Mouse (Mus musculus): Measurements from ENCODE around the gene Syt17.
A peak's percentile ranks its signal among the peaks of the same experiment; 100 is the strongest.

Gene Syt17

DNA sequence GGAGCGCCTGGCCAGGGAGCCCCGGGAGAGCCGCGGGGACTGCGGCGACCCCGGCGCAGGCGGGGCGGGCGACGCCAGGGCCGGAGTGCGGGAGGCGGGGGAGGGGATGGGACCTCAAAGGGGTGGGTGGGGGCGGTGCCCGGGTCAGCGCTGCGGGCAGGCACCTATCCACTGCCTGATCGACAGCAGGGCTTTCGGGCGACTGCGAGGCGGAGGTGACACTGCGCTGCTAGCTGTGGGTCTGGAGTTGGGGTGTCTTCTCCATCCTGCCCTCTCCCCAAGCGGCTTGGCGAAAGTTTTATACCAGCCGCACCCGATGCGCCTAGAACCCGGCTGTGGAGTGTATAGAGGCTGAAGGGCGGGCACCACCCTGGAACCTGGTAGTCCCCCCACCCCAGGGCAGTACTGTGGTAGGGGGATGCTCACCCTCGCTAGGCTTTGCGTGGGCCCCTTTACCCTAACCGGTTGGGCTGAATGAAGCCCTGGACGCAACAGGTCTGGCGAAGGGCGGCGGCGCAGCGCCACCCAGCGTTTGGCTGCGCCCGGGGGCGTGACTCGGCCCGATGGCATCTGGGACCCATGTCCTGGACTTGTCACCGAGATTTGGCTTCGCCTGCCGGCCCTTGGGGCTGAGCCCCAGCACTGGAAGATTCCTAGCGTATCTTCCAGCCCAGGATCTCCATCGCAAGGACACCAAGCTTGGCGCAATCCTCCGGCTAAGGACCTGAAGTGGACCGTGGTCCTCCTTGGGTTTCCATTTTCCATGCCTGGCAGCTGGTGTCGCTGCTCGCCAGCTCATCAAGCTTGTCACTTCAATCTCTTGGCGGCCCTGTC, at the start of gene Syt17:
TSS of gene Syt17 (minus strand) at position 89 of the 834 bp plus-strand sequence.
- DNase-seq (ENCODE audit: low spot score), result peak; percentile 20

DNA sequence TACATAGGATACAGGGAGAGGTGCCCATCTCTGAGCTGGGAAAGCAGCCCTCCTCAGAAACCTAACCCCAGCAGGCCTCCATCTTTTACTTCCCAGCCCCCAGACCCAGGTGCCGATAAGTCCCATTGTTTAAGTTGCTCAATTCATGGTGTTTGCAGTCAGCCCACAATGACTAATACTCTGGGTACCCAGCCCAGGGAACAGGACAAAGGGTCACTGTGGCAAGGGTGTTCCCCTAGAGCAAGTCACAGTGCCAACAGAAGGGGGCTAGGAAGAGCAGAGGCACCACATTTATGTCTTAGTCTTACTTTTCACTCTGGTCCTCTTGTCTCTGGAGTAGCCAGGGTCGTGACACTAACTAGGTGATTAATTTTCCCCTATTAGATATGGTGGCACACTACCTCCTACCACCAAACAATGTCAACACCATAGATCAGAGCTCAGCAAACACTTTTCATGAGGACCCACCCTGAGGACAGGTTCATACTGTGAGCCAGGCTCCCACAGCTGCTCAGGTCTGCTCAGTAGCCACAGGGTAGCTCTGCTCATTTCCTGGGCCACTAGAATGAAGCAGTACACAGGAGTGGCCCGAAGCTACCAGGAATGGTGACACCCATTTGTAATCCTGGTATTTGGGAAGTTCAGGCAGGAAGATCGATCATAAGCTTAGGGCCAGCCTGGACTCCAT, 47.0 kb upstream of the Syt17 start:
- DNase-seq (ENCODE audit: low spot score), result no peak

DNA sequence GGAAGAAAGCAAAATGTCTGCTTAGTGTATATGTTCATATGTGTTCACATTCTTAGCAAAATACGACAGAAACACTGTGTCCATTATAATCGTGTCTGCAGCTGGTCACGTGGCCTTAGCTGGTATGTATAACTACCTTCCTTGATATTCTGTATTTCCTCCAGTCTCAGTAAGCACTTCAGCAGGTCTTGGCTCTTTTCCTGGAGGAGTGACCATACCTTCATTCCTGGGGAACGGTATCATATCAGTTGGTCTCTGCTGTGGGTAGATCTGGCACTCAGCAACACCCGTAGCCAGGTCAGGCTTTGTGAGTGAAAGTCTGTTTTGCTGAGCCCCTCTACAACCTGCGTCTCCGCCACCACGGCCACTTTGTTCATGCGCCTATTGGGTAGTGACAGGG, 45.9 kb upstream of the Syt17 start:
- DNase-seq (ENCODE audit: low spot score), result no peak

DNA sequence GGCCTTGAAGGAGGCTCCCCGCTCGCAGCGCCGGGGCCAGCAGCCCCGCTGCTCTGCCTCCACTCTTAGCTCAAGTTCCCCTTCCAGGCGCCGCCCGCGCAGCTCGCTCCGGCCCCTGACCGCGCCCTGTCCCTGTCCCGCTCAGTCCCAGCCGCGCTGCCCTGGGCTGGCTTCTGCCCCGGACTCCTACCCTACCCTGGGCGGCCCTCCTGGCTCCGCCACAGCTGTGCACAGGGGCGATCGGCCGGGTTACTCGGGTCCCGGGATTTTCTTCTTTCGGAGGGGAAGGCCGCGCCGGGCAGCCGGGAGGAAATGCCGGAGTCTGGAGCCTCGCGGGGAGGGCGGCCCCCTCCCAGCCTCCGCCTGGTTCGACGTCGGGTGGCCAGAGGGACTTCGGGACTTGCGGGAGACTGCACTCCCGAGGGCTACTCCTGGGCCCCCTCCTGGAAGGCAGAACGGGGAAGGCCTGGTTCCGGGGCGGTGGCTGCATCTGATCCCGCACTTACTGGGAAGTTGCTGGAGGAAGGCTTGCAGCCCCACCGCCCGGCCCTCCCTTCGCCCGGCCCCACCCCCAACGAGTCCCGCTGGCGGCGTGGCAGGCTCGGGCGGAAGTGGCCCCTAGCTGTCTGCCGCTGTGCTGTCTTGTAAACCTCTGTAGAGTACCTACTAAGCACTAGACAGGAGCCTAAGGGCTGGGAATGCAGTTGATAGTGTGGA, 43.6 kb upstream of the Syt17 start, which contains the start of gene Itpripl2:
TSS of gene Itpripl2 (minus strand) at position 545 of the 717 bp plus-strand sequence.
- DNase-seq (ENCODE audit: low spot score), result peak; percentile 73

DNA sequence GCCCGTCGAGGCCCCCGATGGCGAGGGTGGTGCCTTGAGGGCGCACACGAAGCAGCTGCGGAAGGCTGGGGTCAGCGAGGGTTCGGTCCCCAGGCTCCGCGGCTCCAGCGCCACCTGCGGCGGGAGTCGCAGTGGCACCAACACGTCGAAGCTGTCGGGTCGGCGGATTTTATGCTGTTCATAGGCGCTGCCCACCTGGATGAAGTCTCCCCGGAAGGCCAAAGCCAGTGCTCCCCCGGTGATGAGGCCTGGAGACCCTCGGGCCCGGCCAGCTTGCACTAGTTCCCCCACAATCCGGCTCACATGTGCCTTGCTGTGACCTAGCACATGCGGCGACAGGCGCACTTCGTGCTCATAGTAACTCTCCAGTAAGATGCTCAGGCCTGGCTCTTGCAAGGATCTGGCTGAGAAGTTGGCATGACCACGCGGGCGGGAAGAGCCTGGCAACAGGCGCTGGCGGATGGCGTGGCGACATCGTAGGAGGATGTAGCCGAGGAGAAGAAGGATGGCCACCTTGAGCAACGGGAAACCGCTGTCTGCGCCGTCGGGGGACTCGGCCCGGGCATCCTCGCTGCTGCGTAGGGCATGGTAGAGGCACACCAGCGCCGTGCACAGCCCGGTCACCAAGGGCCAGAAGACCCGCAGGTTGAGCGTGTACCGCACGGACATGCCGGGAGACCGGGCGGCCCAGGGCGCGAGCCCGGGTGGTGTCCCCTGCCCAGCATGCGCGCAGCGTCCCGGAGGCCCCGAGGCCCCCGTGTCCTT, 42.8 kb upstream of the Syt17 start:
- no peak for DNase-seq (ENCODE audit: low spot score)

DNA sequence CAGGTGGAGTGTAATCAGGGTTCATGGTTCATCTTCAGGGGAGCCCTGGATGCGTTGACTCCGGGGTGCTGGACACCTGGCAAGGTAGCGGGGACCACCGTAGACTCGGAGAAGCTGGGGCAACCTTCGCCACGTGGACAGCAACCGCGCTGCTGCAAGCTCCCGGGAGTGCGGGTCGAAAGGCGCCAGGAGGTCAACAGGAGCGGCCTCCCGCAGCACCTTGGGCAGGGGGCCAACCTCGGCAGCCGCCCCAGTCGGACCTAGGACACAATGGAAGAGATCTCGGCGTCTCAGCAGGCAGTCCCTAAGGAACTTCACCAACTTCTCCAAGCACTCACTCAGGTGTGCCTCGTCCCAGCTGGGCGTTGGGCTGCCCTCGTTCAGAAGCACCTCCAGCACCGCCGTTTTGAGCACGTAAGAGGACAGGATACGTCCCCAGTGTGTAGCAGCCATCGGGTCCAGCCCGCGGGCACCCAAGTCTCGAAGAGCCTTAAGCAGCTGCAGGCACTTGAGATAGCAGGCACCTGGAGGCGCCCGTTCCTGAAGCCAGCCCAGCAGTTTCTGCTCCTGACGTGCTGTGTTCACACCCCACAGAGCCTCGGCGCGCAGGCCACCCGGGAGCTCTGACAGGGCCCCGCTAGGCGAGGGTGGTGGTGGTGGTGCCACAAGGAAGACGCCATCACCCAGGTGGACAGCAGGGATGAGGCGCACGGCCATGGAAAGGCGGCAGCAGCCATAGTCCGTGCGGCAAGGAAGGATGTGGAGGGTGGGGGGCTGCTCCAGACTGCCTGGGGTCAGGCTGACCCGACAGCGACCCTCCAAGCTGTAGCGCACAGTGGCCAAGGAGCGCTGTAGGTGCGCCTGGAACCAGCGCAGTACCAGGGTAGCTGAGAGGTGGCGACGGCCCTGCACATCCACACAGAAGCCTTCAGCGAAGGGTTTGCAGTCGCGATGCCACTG, 42.0 kb upstream of the Syt17 start:
- no peak for DNase-seq (ENCODE audit: low spot score)

DNA sequence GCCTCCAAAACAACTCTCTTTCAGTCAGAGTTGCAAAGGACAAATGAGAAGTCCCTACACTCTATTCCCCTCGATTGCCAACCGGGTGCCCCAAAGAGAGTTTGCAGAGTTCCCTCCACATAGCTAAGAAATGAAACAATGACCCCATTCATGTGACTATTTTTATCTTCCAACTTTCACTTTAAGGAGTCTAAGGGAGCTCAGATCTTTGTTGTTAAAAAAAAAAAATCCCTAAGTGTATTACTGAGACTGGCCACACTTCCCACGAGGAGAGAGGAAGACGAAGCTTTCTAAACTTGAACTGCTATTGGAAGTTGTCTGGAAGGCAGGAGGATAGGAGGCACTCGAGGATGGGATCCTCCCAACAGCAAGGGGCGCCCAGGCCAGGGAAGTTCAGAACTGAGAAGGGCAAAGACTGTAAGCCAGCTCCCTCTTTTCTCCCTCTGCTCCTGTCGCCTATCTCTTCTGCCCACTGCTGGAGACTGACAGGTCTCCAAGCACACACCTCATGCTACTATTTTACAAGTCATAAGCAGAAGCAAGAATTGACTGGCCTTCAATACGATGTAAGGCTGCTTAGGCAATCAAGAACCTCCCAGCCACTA, 40.1 kb upstream of the Syt17 start:
- no peak for DNase-seq (ENCODE audit: low spot score)

DNA sequence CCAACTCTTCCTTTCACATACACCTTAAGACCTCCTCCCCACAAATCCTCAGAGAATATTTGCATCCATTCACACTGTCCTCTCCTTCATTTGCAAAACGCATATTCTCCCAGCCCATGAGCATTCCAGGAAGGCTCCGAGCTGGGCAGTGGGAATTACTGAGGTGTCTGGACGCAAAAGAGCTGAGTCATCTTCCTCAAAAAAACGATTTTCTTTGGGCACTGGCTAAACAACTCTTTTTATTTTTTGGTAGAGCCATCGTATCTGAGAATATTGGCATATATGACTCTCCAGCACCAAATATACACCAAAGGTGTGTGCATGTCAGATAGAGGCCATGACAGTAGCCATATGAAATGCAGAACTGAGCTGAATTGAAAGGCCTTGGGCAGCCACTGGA, 38.9 kb upstream of the Syt17 start:
- no peak for DNase-seq (ENCODE audit: low spot score)

DNA sequence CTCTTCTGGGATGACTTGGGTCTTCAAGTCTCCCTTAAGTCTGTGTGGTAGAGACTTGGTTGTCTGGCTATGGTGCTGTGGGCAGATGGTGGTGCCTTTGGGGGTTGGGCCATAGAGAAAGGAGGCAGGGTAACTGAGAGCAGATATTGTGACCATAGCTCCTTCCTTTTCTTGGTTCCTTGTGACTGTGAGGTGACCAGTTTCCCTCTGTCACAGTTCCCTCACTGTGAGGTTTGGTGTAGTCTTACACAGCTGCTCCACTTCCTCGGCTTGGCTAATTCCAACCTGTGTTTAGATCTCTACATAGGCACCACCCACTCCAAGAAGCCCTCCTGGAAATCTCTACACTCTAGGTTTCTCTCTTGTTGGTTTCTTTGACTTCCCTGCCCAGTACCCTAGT, 36.0 kb upstream of the Syt17 start:
- no peak for DNase-seq (ENCODE audit: low spot score)

DNA sequence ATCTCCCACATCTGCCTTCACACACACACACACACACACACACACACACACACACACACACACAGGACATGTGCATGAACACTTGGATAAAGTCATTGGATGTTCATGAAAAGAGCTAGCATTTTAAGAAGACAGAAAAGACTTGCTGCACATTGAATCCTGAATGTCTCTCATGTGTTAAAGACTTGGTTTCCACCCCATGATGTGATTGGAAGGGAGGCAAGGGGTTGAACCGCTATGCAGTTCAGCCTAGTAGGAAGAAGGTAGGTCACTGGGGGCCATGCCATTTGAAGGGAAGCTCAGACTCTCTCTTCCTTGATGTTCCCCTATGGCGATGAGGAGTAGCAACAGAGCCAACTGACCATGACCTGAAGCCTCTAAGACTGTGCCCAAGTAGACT, 34.0 kb upstream of the Syt17 start:
- DNase-seq (ENCODE audit: low spot score), result no peak

DNA sequence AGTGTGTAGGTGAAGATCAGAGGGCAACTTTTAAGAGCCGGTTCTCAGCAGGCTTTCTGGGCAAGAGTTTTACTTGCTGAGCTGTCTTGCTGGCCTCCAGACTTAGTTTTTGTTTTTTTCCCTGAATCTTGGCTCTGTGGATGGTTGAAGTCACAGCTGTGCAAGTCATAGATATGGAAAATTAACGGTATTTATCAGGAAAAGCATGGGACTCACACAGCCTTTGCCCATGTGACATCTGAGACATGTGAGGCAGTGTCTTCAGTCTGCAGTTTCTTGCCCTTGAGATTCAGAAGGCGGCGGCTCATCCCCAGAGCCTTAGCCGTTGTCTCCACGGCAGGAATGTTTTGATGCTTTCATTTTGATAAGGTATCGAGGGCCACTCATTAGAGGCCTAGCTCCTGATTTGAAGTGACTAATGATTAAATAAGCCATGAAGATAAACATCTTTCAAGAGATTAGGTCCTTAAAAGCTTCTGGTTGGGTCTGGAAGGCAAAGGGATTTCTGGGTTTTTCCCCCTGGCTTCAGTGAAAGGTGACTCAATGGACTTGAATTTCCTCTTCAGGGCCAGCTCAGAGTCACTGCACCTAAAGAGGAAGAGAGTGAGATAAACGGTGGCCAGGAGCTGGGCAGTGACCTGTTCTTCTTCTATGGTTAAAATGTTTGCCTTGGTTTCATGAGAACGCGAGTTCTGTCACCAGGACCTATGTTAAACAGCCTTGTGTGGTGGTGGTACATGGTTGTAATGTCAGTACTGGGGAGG, 33.2 kb upstream of the Syt17 start:
- no peak for DNase-seq (ENCODE audit: low spot score)

DNA sequence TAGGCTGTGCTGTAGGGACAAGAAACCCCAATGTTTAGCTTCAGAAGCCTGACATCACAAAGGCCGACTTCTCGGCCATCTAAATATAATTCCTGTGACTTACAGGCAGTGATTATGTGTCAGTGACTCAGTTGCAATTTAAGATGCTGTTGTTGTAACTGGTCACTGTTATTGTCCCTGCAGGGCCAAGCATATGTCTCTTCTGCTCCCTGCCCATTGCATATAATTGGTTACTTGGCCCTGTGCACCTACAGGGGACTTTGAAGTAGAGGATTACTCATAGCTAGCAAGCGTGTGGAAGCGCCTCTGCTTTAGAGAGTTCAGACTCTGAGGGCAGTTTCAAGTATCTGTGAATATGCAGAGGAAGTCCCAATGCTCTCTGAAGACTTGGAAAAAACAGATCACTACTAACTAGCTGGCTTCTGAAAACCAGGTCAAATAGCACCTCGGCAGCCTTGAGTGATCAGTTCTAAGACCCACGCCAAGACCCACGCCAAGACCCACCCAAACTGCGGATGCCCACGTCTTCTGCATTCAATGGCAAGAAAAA, 32.2 kb upstream of the Syt17 start:
- DNase-seq (ENCODE audit: low spot score), result no peak

DNA sequence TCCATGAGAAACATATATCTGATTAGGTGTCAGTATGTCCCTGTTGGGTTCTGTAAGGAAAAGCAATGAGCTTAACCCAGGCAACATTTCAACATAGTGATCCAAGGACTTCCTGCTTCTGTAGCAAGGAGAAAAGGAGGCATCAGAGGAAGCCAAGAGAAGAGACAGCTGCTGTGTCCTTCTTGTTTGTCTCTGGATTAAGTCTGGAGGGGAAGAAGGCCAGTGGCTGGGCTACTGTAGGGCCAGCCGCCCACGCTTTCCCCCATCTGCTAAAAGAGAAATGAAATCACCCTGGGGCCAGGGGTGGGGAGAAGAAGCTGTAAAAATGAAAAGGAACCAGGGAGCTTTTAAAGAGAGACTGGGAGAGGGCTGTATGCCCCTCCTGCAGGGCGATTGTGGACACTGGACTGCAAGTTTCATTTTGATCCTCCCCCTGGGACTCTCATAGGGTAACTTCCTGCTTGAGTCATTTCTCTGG, 30.9 kb upstream of the Syt17 start:
- peak; percentile 33 for DNase-seq (ENCODE audit: low spot score)

DNA sequence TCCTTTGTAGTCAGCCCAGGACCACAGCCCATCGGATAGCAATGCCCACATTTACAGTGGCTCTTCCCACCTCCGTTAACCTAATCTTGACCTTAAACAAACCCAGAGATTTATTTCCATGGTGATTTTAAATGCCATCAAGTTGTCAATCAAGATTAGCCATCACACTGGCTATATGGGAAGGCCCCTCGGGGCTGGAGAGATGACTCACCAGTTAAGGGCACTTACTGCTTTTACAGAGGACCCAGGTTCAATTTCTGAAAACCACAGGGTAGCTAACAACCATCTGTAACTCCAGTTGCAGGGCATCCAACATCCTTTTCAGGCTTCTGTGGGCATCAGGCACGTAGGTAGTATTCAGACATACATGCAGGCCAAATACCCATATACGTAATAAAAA, 28.4 kb upstream of the Syt17 start:
- DNase-seq (ENCODE audit: low spot score), result no peak

DNA sequence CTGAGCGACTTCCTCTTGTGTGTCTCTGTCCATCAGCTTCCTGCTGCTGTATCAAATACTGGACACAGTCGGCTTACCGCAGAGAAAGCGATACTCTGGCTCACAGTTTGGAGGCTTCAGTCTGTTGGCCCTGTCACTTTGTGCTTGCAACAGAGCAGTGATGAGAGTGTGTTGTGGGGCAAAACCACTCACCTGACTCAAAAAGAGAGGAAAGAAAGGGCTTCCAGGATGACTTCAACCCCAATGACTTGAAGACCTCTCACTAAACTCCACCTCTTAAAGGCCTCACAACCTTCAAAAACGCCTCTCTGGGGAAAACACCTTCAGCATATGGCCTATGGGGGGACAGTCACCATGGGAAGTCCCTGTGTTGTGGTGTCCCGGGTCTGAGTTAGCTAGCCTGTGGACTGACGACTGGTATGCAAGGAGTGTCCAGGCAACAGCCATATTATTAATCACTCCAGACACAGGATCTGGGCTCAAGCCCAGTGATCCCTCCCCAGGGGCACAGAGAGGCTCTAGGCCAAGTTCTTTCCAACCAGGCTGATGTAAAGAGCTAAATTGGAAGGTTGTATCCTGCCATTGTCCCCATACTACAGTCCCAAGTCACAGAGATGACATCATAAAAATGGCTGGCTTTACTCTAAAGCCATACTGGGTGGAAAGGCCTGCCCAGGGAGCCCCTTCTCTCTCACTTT, 27.1 kb upstream of the Syt17 start:
- DNase-seq (ENCODE audit: low spot score), result no peak

DNA sequence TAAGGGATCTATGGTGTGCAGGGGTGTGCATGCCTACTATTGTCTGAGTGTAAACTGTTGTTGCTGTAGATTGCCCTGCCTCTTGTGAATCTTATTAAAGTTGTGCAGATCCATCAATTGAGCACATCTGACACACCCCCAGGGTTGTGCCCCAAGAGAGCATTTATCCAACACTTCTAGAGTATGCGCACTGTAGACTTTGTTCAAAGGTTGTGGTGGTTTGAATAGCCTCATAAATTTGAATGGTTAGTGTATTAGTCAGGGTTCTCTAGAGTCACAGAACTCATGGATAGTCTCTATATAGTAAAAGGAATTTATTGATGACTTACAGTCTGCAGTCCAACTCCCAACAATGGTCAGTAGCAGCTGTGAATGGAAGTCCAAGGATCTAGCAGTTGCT, 24.9 kb upstream of the Syt17 start:
- DNase-seq (ENCODE audit: low spot score), result no peak

DNA sequence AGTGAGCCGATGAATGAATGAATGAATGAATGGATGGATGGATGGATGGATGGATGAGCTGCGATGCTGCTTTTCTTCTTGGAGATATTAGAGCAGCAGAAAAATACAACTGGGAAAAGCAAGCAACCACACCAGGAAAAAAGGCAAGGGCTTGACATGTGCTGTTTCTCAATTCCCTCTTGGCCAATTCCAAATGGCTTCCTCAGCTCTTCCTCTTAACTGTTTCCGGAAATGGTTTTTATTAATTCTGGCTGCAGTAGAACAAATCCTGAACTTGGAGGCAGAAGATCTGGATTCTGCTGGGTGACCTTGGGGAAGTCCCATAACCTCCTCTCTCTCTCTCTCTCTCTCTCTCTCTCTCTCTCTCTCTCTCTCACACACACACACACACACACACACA, 20.0 kb upstream of the Syt17 start:
- no peak for DNase-seq (ENCODE audit: low spot score)

DNA sequence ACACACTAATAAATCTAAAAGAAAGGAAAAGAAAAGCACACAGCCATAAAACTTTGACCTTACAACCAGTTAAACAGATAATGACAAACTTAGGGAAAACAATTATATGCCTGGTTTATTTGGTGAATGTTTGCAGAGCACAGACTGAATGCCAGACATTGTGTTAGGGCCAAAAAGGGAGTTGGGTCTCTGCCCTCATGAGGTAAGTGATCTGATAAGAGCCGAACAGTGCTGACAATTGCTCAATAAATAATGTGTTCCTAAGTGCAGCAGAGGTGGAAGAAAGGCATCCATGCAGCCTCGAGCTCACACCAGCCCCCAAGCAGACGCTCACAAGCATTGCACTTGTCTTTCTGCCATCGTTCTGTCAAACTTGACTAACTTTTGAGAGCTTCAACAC, 16.4 kb upstream of the Syt17 start:
- no peak for DNase-seq (ENCODE audit: low spot score)
